Comparison of ENCODE assay signal across 19 mouse cellular contexts in genomic region chr6:145761151-145761935, GRCm38 (mm10). TPM values are rescaled to one million over a fixed set of nuclear protein-coding genes. Genes with fewer than 3 reads are reported as not detected.
DNase-seq lines count a peak whose midpoint lies in the region; ATAC-seq and TF ChIP-seq lines count a peak whose summit lies in the region.
"Had no signal": no experiment of that assay in that cellular context is flagged by ENCODE, and none has a peak within 500 bp of the region (broad histone marks: within the 10 kb centered on the region; RNA-seq: fewer than 3 reads in every experiment).

No protein-coding gene starts in this region.

- TF ChIP-seq EP300 in lung, postnatal 0 days (IDR thresholded peaks at IDR 0.05) = no peak
- TF ChIP-seq EP300 in stomach, postnatal 0 days (optimal IDR thresholded peaks at IDR 0.05) = no peak

- no peak for DNase-seq in gastrocnemius, adult 2 months
- DNase-seq in gastrocnemius, postnatal 36 days = no peak
- DNase-seq in kidney, adult 11 months = no peak
- DNase-seq in lung, postnatal 0 days (ENCODE audit: low spot score) = peak; percentile 17
- no peak for DNase-seq in lung, adult 2 months
- DNase-seq in stomach, postnatal 0 days (ENCODE audit: low spot score) = no peak
- DNase-seq in frontal cortex, postnatal 25 days (ENCODE audit: low spot score in 2 of 2) = no peak
- DNase-seq: cerebellum, adult 8-10 months; gastrocnemius, postnatal 25 days; layer of hippocampus, adult 9-11 months; right cerebral cortex, postnatal 14 days had no signal

- no peaks in the 10 kb centered on the region for H3K36me3 ChIP-seq in kidney, embryonic 15.5 days
- H3K36me3 ChIP-seq in lung, postnatal 0 days (ENCODE audit: insufficient read depth, low read length) = no peaks in the 10 kb centered on the region
- H3K36me3 ChIP-seq in stomach, postnatal 0 days (ENCODE audit: control insufficient read depth, insufficient read depth, low read length) = no peaks in the 10 kb centered on the region
- H3K36me3 ChIP-seq: embryonic facial prominence, embryonic 12.5 days; hindbrain, embryonic 12.5 days; stomach, embryonic 15.5 days had no signal

- no peak for TF ChIP-seq CTCF in gastrocnemius, adult 2 months (IDR thresholded peaks at IDR 0.05)
- no peak for TF ChIP-seq CTCF in lung, postnatal 0 days (IDR thresholded peaks at IDR 0.05)
- no peak for TF ChIP-seq CTCF in lung, adult 2 months (IDR thresholded peaks at IDR 0.05; ENCODE audit: insufficient read depth, low read length)
- TF ChIP-seq CTCF in stomach, postnatal 0 days (IDR thresholded peaks at IDR 0.05; ENCODE audit: low read depth) = no peak

- H3K4me1 ChIP-seq in kidney, embryonic 15.5 days = peaks cover 47% of the 10 kb centered on the region
- peaks cover 19% of the 10 kb centered on the region; the same call in 1 of the 2 replicates for H3K4me1 ChIP-seq in lung, postnatal 0 days (ENCODE audit: insufficient read depth, low read depth, low read length)
- peaks cover 39% of the 10 kb centered on the region for H3K4me1 ChIP-seq in lung, adult 2 months (ENCODE audit: control insufficient read depth, insufficient read depth, low read length)
- peaks cover 11% of the 10 kb centered on the region; the same call in 1 of the 2 replicates for H3K4me1 ChIP-seq in stomach, postnatal 0 days (replicated peaks; ENCODE audit: control insufficient read depth, insufficient read depth)
- H3K4me1 ChIP-seq: hindbrain, embryonic 12.5 days had no signal

- no peak overlapping the region for H3K9ac ChIP-seq in kidney, embryonic 15.5 days
- H3K9ac ChIP-seq in lung, postnatal 0 days (replicated peaks; ENCODE audit: low read depth) = no peak overlapping the region
- H3K9ac ChIP-seq in stomach, postnatal 0 days (ENCODE audit: low read length) = no peak overlapping the region
- H3K9ac ChIP-seq: embryonic facial prominence, embryonic 12.5 days; hindbrain, embryonic 12.5 days; liver, embryonic 14.5 days; stomach, embryonic 15.5 days had no signal

- 77% methylated on average over 3 of the region's 3 CpGs for WGBS in kidney, embryonic 15.5 days
- 74% methylated on average over 3 of the region's 3 CpGs for WGBS in lung, postnatal 0 days
- 50% methylated on average over 3 of the region's 3 CpGs for WGBS in lung, adult 2 months
- 66% methylated on average over 3 of the region's 3 CpGs for WGBS in stomach, postnatal 0 days

- no peak overlapping the region for H3K4me3 ChIP-seq in gastrocnemius, adult 2 months
- no peak overlapping the region for H3K4me3 ChIP-seq in kidney, embryonic 15.5 days (replicated peaks)
- H3K4me3 ChIP-seq in lung, postnatal 0 days (ENCODE audit: low read depth, low read length) = no peak overlapping the region
- no peak overlapping the region for H3K4me3 ChIP-seq in lung, adult 2 months (replicated peaks; ENCODE audit: extremely low read depth, low read depth, low read length)
- H3K4me3 ChIP-seq in stomach, postnatal 0 days (ENCODE audit: low read depth, low read length) = no peak overlapping the region
- H3K4me3 ChIP-seq: embryonic facial prominence, embryonic 12.5 days; hindbrain, embryonic 12.5 days; stomach, embryonic 15.5 days had no signal

- H3K9me3 ChIP-seq in kidney, embryonic 15.5 days (replicated peaks) = no peaks in the 10 kb centered on the region
- no peaks in the 10 kb centered on the region for H3K9me3 ChIP-seq in lung, postnatal 0 days (ENCODE audit: low read length)
- H3K9me3 ChIP-seq in stomach, postnatal 0 days (ENCODE audit: control insufficient read depth, low read length) = no peaks in the 10 kb centered on the region
- H3K9me3 ChIP-seq: embryonic facial prominence, embryonic 12.5 days; hindbrain, embryonic 12.5 days; stomach, embryonic 15.5 days had no signal

- no peaks in the 10 kb centered on the region for H3K27me3 ChIP-seq in kidney, embryonic 15.5 days
- no peaks in the 10 kb centered on the region for H3K27me3 ChIP-seq in lung, postnatal 0 days (replicated peaks; ENCODE audit: insufficient read depth, low read length)
- H3K27me3 ChIP-seq in stomach, postnatal 0 days (ENCODE audit: control insufficient read depth, insufficient read depth, low read length) = no peaks in the 10 kb centered on the region
- H3K27me3 ChIP-seq: embryonic facial prominence, embryonic 12.5 days; hindbrain, embryonic 12.5 days; stomach, embryonic 15.5 days had no signal

- intact Hi-C loops in gastrocnemius, adult 2 months (cut with DNase I) = no loop called here
- intact Hi-C loops in gastrocnemius, postnatal 36 days (cut with DNase I) = no loop called here

- H3K4me2 ChIP-seq in kidney, embryonic 15.5 days = no peak overlapping the region
- H3K4me2 ChIP-seq in lung, postnatal 0 days (replicated peaks; ENCODE audit: low read depth, low read length) = no peak overlapping the region
- H3K4me2 ChIP-seq in stomach, postnatal 0 days (replicated peaks; ENCODE audit: low read depth) = no peak overlapping the region
- H3K4me2 ChIP-seq: embryonic facial prominence, embryonic 12.5 days; hindbrain, embryonic 12.5 days; midbrain, embryonic 11.5 days; stomach, embryonic 15.5 days had no signal

- TF ChIP-seq POLR2A in lung, adult 2 months (IDR thresholded peaks at IDR 0.05; ENCODE audit: borderline replicate concordance, extremely low read depth, low read depth, low read length) = no peak

- no peak for ATAC-seq in kidney, embryonic 15.5 days (replicated peaks; ENCODE audit: low FRiP score)
- ATAC-seq in lung, postnatal 0 days = no peak
- ATAC-seq in stomach, postnatal 0 days (ENCODE audit: low FRiP score, low TSS enrichment) = peak; percentile 53; the same call in 1 of the 2 replicates
- ATAC-seq: inflammation-experienced regulatory T-cells, adult 6 months had no signal

- peak overlapping the region; percentile 59 for H3K27ac ChIP-seq in gastrocnemius, adult 2 months
- 0 out of 2 replicates have a peak overlapping the region, but pooled peaks have one; percentile 37 for H3K27ac ChIP-seq in kidney, embryonic 15.5 days
- no peak overlapping the region for H3K27ac ChIP-seq in lung, postnatal 0 days (ENCODE audit: low read length)
- no peak overlapping the region for H3K27ac ChIP-seq in stomach, postnatal 0 days (replicated peaks)
- H3K27ac ChIP-seq: embryonic facial prominence, embryonic 12.5 days; hindbrain, embryonic 12.5 days; liver, embryonic 14.5 days; macrophage had no signal

RNA-seq across cellular contexts. Expression of gene Rassf8, which starts 14.8 kb away (rescaled TPM):
- 10 to 100 TPM; 25.5 to 42.7 TPM for total RNA-seq in gastrocnemius, adult 2 months (2021)
- total RNA-seq in gastrocnemius, postnatal 36 days (2021) = 10 to 100 TPM; 27.0 to 29.8 TPM
- polyA plus RNA-seq in kidney, embryonic 15.5 days (2015; fragmentation: Nextera tagmentation; extraction: Ambion mirVana) = 7.8 and 9.0 TPM in 2 replicates
- 15.1 and 18.4 TPM in 2 replicates for polyA plus RNA-seq in lung, postnatal 0 days (2015; fragmentation: Nextera tagmentation; extraction: Ambion mirVana)
- 23.0 and 34.2 TPM in 2 replicates for polyA plus RNA-seq in lung, adult 2 months (2012; rRNA removed)
- 4.9 and 5.9 TPM in 2 replicates for polyA plus RNA-seq in stomach, postnatal 0 days (2015; fragmentation: Nextera tagmentation; extraction: Ambion mirVana)

Comparison
In these comparisons a context has a peak if more than half of its experiments do, and no peak if none do; other contexts are left out.
1. H3K27ac ChIP-seq: peak in gastrocnemius, adult 2 months (single experiment) and kidney, embryonic 15.5 days (single experiment); none in lung, postnatal 0 days (single experiment) and stomach, postnatal 0 days (single experiment).